Mouse (Mus musculus): ENCODE data around the gene Frem2. TPM values are rescaled to one million over a fixed set of nuclear protein-coding genes. Genes with fewer than 3 reads are reported as not detected.

Frem2 gene
- total RNA-seq, 2 experiments from 2014 or later, result 0.94 to 3.9 TPM

GRCm38 (mm10) chr3:53467356-53467755 lies 189.8 kb downstream of the Frem2 start:
- intact Hi-C loops (cut with DNase I), result no loop called here
- Histone ChIP-seq H3K4me3 (peak overlapping the region; percentile 30; the same call in 1 of the 2 replicates), H3K27ac (peak overlapping the region; percentile 79)
- DNase-seq, result peak; percentile 52
- TF ChIP-seq CTCF (IDR thresholded peaks at IDR 0.05), result no peak

GRCm38 (mm10) chr3:53466481-53466880 lies 190.7 kb downstream of the Frem2 start:
- no peak for TF ChIP-seq CTCF (IDR thresholded peaks at IDR 0.05)
- no peak overlapping the region for H3K4me3 ChIP-seq
- DNase-seq, result no peak
- 0 out of 2 replicates have a peak overlapping the region, but pooled peaks have one; percentile 16 for H3K27ac ChIP-seq
- intact Hi-C loops (cut with DNase I), result no loop called here

DNA sequence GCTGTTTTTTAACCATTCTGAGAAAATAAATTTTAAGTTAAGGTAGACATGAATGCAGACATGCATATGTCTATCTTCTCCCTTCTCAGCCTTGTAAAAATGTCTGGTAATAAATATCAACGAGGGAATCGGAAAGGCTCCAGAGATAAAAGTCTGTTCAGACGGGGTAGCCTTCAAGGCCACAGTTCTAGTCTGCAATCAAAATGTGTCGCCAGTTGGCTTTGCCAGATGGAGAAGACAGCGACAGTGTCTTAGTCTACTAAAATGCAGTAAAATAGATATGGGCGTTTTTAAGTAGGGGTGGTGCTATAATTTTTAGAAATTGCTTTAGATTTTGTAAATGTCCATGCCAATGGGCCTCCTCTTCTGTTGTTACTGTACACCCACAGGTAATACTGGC lies 191.8 kb downstream of the Frem2 start:
- intact Hi-C loops (cut with DNase I), result no loop called here
- TF ChIP-seq CTCF (IDR thresholded peaks at IDR 0.05), result no peak
- Histone ChIP-seq H3K27ac (peak overlapping the region; percentile 98; the same call in 1 of the 2 replicates), H3K4me3 (peak overlapping the region; percentile 100)
- no peak for DNase-seq

- no peak for DNase-seq
- Histone ChIP-seq H3K4me3 (peak overlapping the region; percentile 100), H3K27ac (peak overlapping the region; percentile 98)
- intact Hi-C loops (cut with DNase I), result loop anchor here (5.0 kb wide), 1 partner anchor 447 kb away; the partner anchor contains the start of gene Cog6
- no peak for TF ChIP-seq CTCF (IDR thresholded peaks at IDR 0.05)
Measured at GRCm38 (mm10) chr3:53464146-53464698, 192.9 kb downstream of the Frem2 start.

Other genes with a start within 250 kb of the Frem2 start
- gene Nhlrc3, start 194.0 kb downstream of the Frem2 start, total RNA-seq (2021), result 1 to 10 TPM; 2.1 to 2.9 TPM
- gene Proser1, start 193.7 kb downstream of the Frem2 start, total RNA-seq (2021), result 1 to 10 TPM; 7.0 to 7.4 TPM
- not detected for gene Stoml3, start 168.7 kb downstream of the Frem2 start, total RNA-seq (2021)
- gene Gm10985, start 187.7 kb upstream of the Frem2 start, total RNA-seq (2021), result not detected
- gene Ufm1, start 206.5 kb upstream of the Frem2 start, total RNA-seq (2021), result 10 to 100 TPM; 35.1 to 37.0 TPM

All from gastrocnemius, adult 2 months (tissue).